Mouse (Mus musculus) stomach, embryonic 16.5 days (tissue): ENCODE measurements around the gene Rps2. TPM values are rescaled to one million over a fixed set of nuclear protein-coding genes. Genes with fewer than 3 reads are reported as not detected.

Experiments
- ATAC-seq: fragments of 200-750 bp; cut with Nextera tagmentation; 2 replicates; pipeline ENCODE4 v1.8.0; 2017; ENCODE audit warnings: moderate number of reproducible peaks, moderate TSS enrichment; ENCODE audit not compliant: insufficient read depth, low FRiP score
- H3K27ac ChIP-seq: fragments of 300-500 bp; sonication (generic); 2 replicates; pipeline ENCODE4 v1.5.1; 2014; ENCODE audit warnings: low read length
- H3K27me3 ChIP-seq: fragments of 300-500 bp; sonication (generic); 2 replicates; pipeline ENCODE4 v1.6.1; 2014; ENCODE audit warnings: low read length, control low read depth, mixed read lengths; ENCODE audit not compliant: control insufficient read depth, insufficient read depth
- H3K36me3 ChIP-seq: fragments of 300-500 bp; sonication (generic); 2 replicates; pipeline ENCODE4 v1.6.1; 2014; ENCODE audit warnings: low read length; ENCODE audit not compliant: control insufficient read depth, insufficient read depth
- H3K4me1 ChIP-seq: fragments of 300-500 bp; sonication (generic); 2 replicates; pipeline ENCODE4 v1.6.1; 2014; ENCODE audit warnings: low read length, control low read depth, mixed read lengths; ENCODE audit not compliant: control insufficient read depth, insufficient read depth
- H3K4me2 ChIP-seq: fragments of 300-500 bp; sonication (generic); 2 replicates; pipeline ENCODE4 v1.6.1; 2014; ENCODE audit warnings: low read depth, low read length, mixed read lengths
- H3K4me3 ChIP-seq: fragments of 300-500 bp; sonication (generic); replicated peaks from 2 replicates; pipeline ENCODE4 v1.5.1; 2014; ENCODE audit warnings: mild to moderate bottlenecking, low read length
- H3K9ac ChIP-seq: fragments of 300-500 bp; sonication (generic); 2 replicates; pipeline ENCODE4 v1.6.1; 2014; ENCODE audit warnings: low read length
- H3K9me3 ChIP-seq: fragments of 300-500 bp; sonication (generic); replicated peaks from 2 replicates; pipeline ENCODE4 v1.6.1; 2016; ENCODE audit warnings: low read length, control low read depth; ENCODE audit not compliant: control insufficient read depth
- WGBS: fragments of 180-500 bp; shearing (Covaris S2); extraction: QIAGEN DNeasy Blood & Tissue Kit; methylation state at CpG from one replicate; pipeline ENCODE4 v1.1.7; 2014; 5-methylcytosine and 5-hydroxymethylcytosine counted together
- polyA plus RNA-seq: library from polyadenylated mRNA; unstranded; fragments of >200 nt; fragmentation: Nextera tagmentation; extraction: Ambion mirVana; gene quantifications from 2 replicates; pipeline ENCODE4 v1.2.1, GENCODE M21; 2015

Rps2 gene
- polyA plus RNA-seq, 1 experiment from 2014 or later, result 1,212 TPM

GRCm38 (mm10) chr17:24724184-24724583 is 6.3 kb downstream of the Rps2 start, which contains the start of gene Ndufb10:
Ndufb10 (minus strand) TSS chr17:24724478.
- Histone ChIP-seq H3K4me3 (peak within 1 kb of the TSS; percentile 90), H3K4me2 (peak within 1 kb of the TSS; percentile 72), H3K36me3 (no peaks in the 10 kb centered on the region), H3K27ac (peak within 1 kb of the TSS; percentile 86), H3K4me1 (peaks cover 19% of the 10 kb centered on the region), H3K9me3 (no peaks in the 10 kb centered on the region), H3K27me3 (no peaks in the 10 kb centered on the region; the same call in 1 of the 2 replicates), H3K9ac (peak within 1 kb of the TSS; percentile 90)
- peak; percentile 75 for ATAC-seq
- under 1% methylated on average over 30 of the region's 30 CpGs for WGBS

DNA sequence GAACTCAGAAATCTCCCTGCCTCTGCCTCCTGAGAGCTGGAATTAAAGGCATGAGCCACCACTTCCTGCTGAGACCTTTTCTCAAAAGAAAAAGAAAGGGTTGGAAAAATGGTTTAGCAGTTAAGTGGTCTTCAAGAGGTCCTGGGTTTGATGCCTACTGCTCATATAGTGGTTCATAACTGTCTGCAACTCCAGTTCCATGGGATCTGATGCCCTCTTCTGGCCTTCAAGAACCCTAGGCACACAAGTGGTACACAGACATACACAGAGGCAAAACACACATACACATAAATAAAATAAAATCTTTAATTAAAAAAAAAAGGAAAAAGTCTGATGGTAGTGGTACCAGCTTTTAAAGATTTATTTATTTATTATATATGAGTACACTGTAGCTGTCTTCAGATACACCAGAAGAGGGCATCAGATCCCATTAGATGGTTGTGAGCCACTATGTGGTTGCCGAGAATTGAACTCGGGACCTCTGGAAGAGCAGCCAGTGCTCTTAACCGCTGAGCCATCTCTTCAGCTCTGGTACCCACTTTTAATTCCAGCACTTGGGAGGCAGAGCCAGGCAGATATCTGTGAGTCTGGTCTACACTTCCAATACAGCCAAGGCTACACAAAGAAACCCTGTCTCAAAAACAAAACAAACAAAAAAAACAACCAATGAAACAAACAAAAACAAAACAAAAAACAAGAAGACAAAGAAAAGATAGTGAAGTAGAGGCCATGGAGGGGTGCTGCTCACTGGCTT is 7.9 kb downstream of the Rps2 start:
- H3K36me3 ChIP-seq, result no peaks in the 10 kb centered on the region
- H3K4me3 ChIP-seq, result no peak overlapping the region
- peaks cover 19% of the 10 kb centered on the region for H3K4me1 ChIP-seq
- WGBS, result 70% methylated on average over 3 of the region's 3 CpGs
- no peak for ATAC-seq
- no peaks in the 10 kb centered on the region for H3K9me3 ChIP-seq
- no peaks in the 10 kb centered on the region; the same call in 1 of the 2 replicates for H3K27me3 ChIP-seq
- no peak overlapping the region for H3K27ac ChIP-seq
- H3K9ac ChIP-seq, result no peak overlapping the region
- H3K4me2 ChIP-seq, result no peak overlapping the region

- Histone ChIP-seq H3K4me3 (no peak within 1 kb of the TSS), H3K36me3 (no peaks in the 10 kb centered on the region), H3K9me3 (no peaks in the 10 kb centered on the region), H3K27me3 (no peaks in the 10 kb centered on the region; the same call in 1 of the 2 replicates), H3K4me2 (no peak within 1 kb of the TSS), H3K9ac (no peak within 1 kb of the TSS), H3K4me1 (peaks cover 6% of the 10 kb centered on the region; the same call in 1 of the 2 replicates), H3K27ac (no peak within 1 kb of the TSS)
- ATAC-seq, result no peak
- WGBS, result 63% methylated on average over 2 of the region's 2 CpGs
Measured at GRCm38 (mm10) chr17:24727618-24728017, 9.7 kb downstream of the Rps2 start, which contains the start of gene Rpl3l. Rpl3l (plus strand) TSS chr17:24727820.

DNA sequence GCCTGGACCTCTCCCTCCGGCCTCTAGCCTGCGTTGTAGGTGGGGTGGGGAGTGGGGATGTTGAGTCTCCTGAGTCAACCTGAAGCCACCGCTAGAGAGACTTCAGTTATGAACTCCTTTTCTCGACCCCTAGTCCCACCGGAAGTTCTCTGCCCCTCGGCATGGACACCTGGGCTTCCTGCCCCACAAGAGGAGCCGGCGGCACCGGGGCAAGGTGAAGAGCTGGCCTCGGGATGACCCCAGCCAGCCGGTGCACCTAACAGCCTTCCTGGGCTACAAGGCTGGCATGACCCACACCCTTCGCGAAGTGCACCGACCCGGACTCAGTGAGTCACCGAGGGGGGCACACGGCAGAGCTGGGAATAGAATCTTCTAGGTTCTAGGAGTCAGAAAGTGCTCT is 10.3 kb downstream of the Rps2 start:
- Histone ChIP-seq H3K4me1 (peaks cover 2% of the 10 kb centered on the region; the same call in 1 of the 2 replicates), H3K4me2 (no peak overlapping the region), H3K4me3 (no peak overlapping the region), H3K9ac (no peak overlapping the region), H3K27me3 (no peaks in the 10 kb centered on the region; the same call in 1 of the 2 replicates), H3K9me3 (no peaks in the 10 kb centered on the region), H3K36me3 (no peaks in the 10 kb centered on the region), H3K27ac (no peak overlapping the region)
- WGBS, result 69% methylated on average over 17 of the region's 17 CpGs
- no peak for ATAC-seq

GRCm38 (mm10) chr17:24729067-24729466 is 11.2 kb downstream of the Rps2 start:
- no peak overlapping the region for H3K27ac ChIP-seq
- no peak overlapping the region for H3K4me2 ChIP-seq
- H3K9me3 ChIP-seq, result no peaks in the 10 kb centered on the region
- 58% methylated on average over 6 of the region's 6 CpGs for WGBS
- no peak for ATAC-seq
- H3K9ac ChIP-seq, result no peak overlapping the region
- no peaks in the 10 kb centered on the region for H3K4me1 ChIP-seq
- H3K4me3 ChIP-seq, result no peak overlapping the region
- H3K36me3 ChIP-seq, result no peaks in the 10 kb centered on the region
- no peaks in the 10 kb centered on the region; the same call in 1 of the 2 replicates for H3K27me3 ChIP-seq

- no peak for ATAC-seq
- Histone ChIP-seq H3K27ac (no peak overlapping the region), H3K4me1 (peaks cover 2% of the 10 kb centered on the region), H3K36me3 (no peaks in the 10 kb centered on the region), H3K9ac (no peak overlapping the region), H3K27me3 (no peaks in the 10 kb centered on the region; the same call in 1 of the 2 replicates), H3K4me2 (no peak overlapping the region), H3K9me3 (no peaks in the 10 kb centered on the region), H3K4me3 (no peak overlapping the region)
- WGBS, result 81% methylated on average over 14 of the region's 14 CpGs
Measured at GRCm38 (mm10) chr17:24730787-24731186, 12.9 kb downstream of the Rps2 start.

GRCm38 (mm10) chr17:24732233-24732935 is 14.5 kb downstream of the Rps2 start:
- Histone ChIP-seq H3K4me1 (peaks cover 10% of the 10 kb centered on the region), H3K4me2 (no peak overlapping the region), H3K9me3 (no peaks in the 10 kb centered on the region), H3K36me3 (no peaks in the 10 kb centered on the region), H3K27ac (no peak overlapping the region), H3K27me3 (no peaks in the 10 kb centered on the region; the same call in 1 of the 2 replicates), H3K9ac (peak overlapping the region; percentile 14; the same call in 1 of the 2 replicates), H3K4me3 (no peak overlapping the region)
- no peak for ATAC-seq
- 75% methylated on average over 12 of the region's 12 CpGs for WGBS

DNA sequence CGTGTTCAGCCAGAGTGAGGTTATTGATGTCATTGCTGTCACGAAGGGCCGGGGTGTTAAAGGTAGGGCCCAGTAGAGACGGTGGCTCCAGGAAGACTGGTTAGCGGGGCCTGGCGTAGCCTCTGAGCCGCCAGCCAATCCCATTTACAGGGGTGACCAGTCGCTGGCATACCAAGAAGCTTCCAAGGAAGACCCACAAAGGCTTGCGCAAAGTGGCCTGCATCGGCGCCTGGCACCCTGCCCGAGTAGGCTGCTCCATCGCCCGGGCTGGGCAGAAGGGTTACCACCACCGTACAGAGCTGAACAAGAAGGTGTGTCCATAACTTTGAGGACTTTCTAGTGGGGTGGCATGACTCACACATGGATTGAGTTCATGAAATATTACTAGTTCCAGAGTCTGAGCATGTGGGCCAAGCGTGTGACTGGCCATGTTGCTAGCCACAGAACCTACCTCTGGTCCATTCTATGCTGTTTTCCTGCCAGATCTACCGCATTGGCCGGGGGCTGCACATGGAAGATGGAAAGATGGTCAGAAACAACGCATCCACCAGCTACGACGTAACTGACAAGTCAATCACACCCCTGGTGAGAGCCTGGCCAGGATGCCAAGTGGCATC is 15.6 kb downstream of the Rps2 start:
- H3K27me3 ChIP-seq, result no peaks in the 10 kb centered on the region

GRCm38 (mm10) chr17:24734513-24734912 is 16.6 kb downstream of the Rps2 start:
- no peaks in the 10 kb centered on the region for H3K27me3 ChIP-seq
- H3K36me3 ChIP-seq, result no peaks in the 10 kb centered on the region
- no peak overlapping the region for H3K27ac ChIP-seq
- H3K4me2 ChIP-seq, result no peak overlapping the region
- peaks cover 14% of the 10 kb centered on the region for H3K4me1 ChIP-seq
- no peak overlapping the region for H3K9ac ChIP-seq
- H3K4me3 ChIP-seq, result no peak overlapping the region
- ATAC-seq, result no peak
- WGBS, result 62% methylated on average over 1 of the region's 1 CpGs
- H3K9me3 ChIP-seq, result no peaks in the 10 kb centered on the region

More for the DNA sequence above, 15.6 kb downstream of the Rps2 start:
- Histone ChIP-seq H3K4me3 (no peak overlapping the region), H3K27ac (no peak overlapping the region), H3K4me2 (no peak overlapping the region), H3K36me3 (no peaks in the 10 kb centered on the region), H3K9me3 (no peaks in the 10 kb centered on the region), H3K4me1 (peaks cover 14% of the 10 kb centered on the region), H3K9ac (no peak overlapping the region)
- ATAC-seq, result no peak
- WGBS, result 88% methylated on average over 21 of the region's 21 CpGs
